Mouse (Mus musculus) cerebellum, postnatal 10 days (tissue): Measurements from ENCODE around the gene Cts3.
"Not testable (repeated sequence)": the region's sequence is repeated elsewhere in the genome, so short reads cannot be mapped to it uniquely, and the experiment has no call there.

Experiments used
- DNase-seq, 2 experiments: peaks; one replicate each; pipeline ENCODE4 v3.0.0; 2021; ENCODE audit warnings: mixed read lengths in 2 of 2

The Cts3 gene

DNA sequence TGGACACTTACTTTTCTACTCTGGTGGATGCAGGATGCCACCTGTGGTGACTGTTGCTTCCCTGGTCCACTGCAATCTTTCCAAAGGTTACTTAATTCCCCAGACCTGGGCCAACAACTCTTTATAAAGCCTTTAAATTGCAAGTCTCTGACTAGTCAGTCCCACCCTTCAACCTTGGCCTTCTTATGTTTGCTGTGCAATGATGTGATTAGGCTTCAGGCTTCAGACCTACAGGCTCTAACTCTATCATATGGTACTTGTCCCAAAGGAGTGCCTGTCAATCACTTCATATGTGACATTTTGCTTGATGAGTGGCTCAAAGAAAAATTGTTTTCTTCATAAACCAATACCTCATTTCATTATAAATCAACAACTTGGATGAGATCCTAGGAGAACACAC is at the start of gene Cts3:
Gene Cts3, minus strand, starts transcription at position 101 of the 400 bp plus-strand sequence.
- DNase-seq = no peak

- DNase-seq = not testable (repeated sequence)
These were observed 1.9 kb downstream of the Cts3 start, which contains the start of gene Gm49352 for GRCm38 (mm10) chr13:61568074-61568473. Gm49352 (minus strand) TSS chr13:61568174.

DNA sequence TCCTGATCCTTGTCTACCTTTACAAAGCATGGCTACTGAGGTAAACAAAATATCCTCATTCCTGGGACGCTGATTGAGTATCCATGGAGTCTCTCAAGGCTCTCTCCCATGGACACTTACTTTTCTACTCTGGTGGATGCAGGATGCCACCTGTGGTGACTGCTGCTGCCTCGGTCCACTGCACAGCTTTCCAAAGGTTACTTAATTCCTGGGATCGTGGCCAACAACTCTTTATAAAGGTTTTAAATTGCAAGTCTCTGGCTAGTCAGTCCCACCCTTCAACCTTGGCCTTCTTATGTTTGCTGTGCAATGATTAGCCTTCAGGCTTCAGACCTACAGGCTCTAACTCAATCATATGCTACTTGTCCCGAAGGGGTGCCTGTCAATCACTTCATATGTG is 28.3 kb downstream of the Cts3 start, which contains the start of gene Ctsm:
Gene Ctsm, minus strand, starts transcription at position 209 of the 400 bp plus-strand sequence.
- DNase-seq = no peak
